Mouse (Mus musculus) cerebellum, adult 9-11 months (tissue): ENCODE measurements around the gene Chd3.

Experiments
- DNase-seq: peaks from one replicate; pipeline ENCODE4 v3.0.0; 2022

Chd3 gene

DNA sequence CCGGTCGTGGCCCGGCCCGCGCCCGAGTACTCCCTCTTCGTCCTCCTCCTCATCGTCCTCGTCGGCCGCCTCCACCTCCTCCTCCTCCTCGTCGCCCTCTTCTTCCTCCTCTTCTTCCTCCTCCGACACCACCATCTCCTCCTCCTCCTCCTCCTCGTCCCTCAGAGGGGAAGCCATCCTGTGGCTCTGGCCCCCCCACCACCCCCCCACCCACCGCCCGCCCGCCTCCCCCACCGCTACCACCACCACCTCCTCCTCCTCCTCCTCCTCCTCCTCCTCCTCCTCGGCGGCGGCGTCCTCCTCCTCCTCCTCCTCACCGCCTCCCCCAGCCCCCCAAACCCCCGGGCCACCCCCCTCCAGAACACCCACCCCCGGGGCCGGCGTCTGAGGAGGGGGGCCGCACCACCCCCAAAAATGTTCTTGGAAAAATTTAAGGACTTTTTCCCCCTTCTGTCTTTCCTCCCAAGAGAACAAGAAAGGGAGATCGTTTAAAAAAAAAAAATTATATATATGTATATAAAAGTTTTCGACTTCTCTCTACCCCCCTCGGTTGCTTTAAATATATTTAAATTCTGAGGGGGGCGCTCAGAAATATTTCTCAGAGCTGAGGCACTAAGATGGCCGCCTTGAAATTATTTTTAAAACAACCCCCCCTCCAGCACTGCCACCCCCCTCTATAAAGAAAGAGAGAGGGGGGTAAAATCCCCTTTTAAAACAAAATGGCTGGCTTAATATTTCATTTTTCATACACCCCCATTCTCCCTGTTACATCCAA lies at the start of gene Chd3:
Chd3 (minus strand) TSS at position 192 of the 775 bp plus-strand sequence.
- no peak for DNase-seq

DNA sequence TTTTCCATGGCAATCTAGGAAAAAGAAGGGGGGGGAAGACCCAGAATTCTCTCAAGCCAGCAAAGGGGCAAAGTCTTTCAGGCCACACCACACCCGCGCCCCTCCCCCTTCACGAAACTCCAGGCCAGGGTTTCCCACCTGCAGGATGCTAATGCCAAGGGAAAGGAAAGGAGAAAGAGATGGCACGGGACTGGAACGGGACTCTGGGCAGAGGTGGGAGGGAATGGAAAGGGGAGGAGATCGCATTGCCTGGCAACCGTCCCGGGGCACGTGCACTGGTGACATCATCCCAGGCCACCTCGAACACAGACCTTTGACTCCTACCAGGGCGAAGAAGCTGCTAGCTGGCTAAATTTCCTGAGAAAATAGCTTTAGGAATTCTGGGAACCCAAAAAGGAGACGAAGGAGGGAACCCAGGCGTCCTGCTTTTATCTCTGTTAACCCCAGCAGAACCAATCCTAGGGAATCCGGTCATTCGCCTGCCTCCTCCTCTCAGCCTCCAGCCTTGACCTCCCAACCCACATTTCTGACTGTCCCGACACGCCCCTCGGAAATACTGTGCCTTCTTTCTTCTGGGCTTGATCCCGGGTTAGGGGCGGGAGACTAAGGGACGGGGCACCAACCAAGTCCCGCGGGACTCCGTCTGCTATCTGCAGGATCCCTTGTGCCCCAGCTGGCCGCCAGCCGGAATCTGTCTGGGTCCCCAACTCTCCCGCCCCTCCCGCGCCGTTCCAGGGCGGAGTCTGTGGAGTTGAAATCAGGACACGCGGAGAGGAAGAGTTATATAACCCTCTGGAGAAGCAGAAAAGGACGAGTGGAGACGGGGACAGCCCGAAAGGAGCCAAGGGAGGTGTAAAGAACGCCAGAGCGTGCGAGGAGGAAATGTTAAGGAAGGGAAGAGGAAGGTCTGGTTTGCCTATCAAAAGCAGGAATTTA lies 48.5 kb upstream of the Chd3 start:
- peak; percentile 98 for DNase-seq

GRCm38 (mm10) chr11:69416921-69417448 lies 47.8 kb upstream of the Chd3 start:
- DNase-seq, result no peak

GRCm38 (mm10) chr11:69416509-69416908 lies 47.3 kb upstream of the Chd3 start:
- no peak for DNase-seq

- peak; percentile 85 for DNase-seq
Measured at GRCm38 (mm10) chr11:69415668-69416451, 46.7 kb upstream of the Chd3 start.

DNA sequence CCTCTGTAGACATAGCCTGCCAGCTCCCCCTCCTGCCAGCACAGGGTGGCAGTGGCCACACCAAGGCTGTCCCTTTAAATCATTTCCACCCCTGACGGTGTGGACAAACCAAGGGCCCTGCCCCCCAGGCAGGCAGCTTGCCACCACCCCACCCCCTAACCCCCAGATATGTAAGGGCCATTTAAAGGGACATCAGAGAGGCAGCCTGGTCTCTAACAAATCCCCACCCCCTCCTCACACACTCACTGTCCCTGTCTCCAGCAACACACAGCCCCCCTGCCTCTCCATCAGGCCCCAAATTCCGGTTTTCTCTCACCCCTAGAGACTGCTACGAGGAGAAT lies 46.1 kb upstream of the Chd3 start:
- DNase-seq, result peak; percentile 90

- peak; percentile 65 for DNase-seq
Measured at GRCm38 (mm10) chr11:69414421-69415326, 45.5 kb upstream of the Chd3 start.

DNA sequence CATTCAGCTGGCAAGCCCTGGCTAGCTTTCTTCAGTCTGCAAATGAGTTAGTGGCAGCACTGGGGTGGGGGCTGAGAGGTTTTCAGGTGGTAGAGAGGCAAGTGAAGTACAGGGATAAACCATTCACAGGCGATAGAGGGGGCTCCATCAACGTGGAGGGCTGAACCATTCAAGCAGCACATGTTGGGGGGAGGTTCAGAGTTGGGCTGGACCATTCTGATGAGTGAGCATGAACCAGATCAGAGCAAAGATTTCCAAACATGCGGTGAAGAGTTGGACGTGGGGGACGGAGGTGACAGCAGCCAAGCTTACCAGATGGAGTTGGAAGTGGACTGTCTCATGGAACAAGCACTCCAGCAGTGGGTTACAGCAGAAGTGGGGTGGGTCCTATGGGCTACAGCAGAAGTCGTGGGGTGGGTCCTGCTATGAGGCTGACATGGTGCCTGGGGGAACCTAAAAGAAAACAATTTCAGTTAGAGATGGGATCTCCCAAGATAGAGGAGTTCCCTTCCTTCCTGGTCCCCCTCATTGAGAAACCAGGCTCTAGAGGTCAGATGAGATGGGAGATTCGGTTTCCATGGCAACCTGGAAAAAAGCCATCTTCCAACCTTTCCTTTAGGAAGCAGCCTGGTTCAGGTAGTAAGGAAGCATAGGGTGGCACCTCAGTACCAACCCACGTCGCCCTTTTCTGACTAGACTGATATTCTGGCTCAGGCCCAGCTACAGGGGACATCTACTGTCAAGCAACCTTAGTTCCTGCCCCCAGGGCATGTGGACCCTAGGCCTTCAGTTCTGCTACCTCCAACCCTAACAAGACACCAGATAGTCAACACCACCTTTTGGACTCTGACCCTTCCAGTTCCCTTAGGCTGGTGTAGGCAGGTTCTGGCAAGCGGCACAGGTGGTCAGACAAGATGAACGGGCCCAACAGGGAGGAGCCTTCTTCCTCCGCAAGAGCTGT lies 44.3 kb upstream of the Chd3 start, which contains the start of gene Kdm6b:
Kdm6b (minus strand) TSS at position 455 of the 961 bp plus-strand sequence.
- peak; percentile 86 for DNase-seq

DNA sequence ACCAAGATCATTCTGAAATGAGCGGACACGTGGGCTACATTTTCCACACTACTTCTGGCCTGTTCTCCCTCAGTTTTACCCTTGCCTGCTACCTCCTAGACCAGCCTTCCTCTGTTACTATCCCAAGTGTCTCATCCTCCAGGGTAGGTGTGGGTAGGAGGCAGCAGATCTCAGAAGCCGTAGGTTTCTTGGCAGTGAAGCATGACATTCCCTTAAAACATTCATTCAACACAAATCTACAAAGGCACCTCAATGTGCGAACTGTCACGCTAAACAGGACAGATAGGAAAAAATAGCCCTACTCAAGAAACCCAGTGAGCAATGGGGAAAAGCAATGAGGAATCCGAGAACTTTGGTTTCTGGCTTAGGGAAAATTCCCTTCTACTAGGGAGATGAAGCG lies 43.3 kb upstream of the Chd3 start:
- DNase-seq, result no peak

- DNase-seq, result no peak
Measured at GRCm38 (mm10) chr11:69411538-69412203, 42.5 kb upstream of the Chd3 start.

DNA sequence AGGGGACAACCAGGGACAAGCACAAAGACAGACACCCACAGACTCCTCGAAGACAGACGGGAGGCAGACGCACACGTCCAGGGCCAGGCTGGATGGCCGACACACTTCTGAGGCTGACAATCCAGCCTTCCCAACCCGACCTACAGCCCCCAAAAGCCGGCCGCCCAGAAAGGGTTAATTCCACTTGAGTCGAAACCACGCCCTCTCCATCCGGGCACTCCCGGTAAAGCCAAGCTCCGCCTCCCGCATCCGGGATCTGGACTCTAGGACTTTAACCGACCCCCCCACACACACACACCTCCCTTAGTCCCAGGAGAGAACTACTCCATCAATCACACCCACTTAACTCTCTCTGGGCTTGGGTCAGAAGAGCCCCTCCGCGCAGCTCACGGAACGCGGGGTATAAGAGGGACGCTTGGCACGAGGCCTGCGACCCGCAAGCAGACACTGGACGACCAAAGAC lies 41.9 kb upstream of the Chd3 start:
- DNase-seq, result peak; percentile 94

GRCm38 (mm10) chr11:69410310-69411072 lies 41.3 kb upstream of the Chd3 start:
- DNase-seq, result no peak

GRCm38 (mm10) chr11:69410045-69410309 lies 40.8 kb upstream of the Chd3 start:
- no peak for DNase-seq

DNA sequence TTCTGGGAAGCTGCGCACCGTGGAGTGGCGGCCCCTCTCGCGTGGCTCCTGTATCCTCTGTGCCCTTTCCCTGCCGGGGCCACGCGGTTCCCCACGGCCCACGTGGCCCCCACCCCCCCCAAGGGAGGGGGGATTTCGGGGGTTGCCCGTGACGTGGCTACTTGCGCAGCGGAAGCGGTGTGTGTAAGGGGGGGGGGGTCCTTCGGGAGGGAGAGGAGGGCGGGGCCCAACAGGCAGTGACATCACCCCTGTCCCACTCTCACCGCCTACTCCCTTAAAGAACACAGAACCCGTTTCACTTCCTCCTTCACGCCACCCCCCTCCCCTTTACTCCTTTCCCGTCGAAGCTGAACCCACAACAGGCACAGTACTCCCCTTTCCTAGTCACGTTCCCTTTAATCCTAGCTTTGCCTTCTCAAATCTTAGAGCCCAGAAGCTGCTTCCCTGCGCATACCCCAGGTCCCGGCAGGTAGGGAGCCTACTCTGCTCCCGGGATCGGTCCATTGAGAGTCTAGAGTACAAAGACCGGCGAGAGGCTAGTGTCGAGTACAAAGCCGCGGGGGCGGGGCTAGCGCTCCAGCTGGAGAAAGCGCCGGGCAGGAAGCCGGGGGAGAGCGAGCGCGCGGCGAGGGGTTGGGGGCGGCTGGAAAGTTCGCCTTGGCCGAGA lies 40.3 kb upstream of the Chd3 start:
- DNase-seq, result peak; percentile 85

- peak; percentile 92 for DNase-seq
Measured at GRCm38 (mm10) chr11:69408541-69409377, 39.6 kb upstream of the Chd3 start.

- peak; percentile 46 for DNase-seq
Measured at GRCm38 (mm10) chr11:69407724-69408004, 38.5 kb upstream of the Chd3 start.

- peak; percentile 65 for DNase-seq
Measured at GRCm38 (mm10) chr11:69406867-69407723, 37.9 kb upstream of the Chd3 start.
